Mouse (Mus musculus) kidney, adult 2 months (tissue): ENCODE data around the gene Usb1.

ENCODE experiments used
- CTCF ChIP-seq: fragments of 200-500 bp; conservative IDR thresholded peaks from 2 replicates; pipeline ENCODE4 v1.5.1; 2011; ENCODE audit warnings: low read depth, mild to moderate bottlenecking, control low read depth, low read length, moderate library complexity, mixed read lengths; ENCODE audit not compliant: insufficient read depth, insufficient read length
- POLR2A ChIP-seq: fragments of 200-500 bp; IDR thresholded peaks from one replicate; pipeline ENCODE4 v1.6.1; 2011; ENCODE audit warnings: low read depth, low read length, control low read depth

DNA sequence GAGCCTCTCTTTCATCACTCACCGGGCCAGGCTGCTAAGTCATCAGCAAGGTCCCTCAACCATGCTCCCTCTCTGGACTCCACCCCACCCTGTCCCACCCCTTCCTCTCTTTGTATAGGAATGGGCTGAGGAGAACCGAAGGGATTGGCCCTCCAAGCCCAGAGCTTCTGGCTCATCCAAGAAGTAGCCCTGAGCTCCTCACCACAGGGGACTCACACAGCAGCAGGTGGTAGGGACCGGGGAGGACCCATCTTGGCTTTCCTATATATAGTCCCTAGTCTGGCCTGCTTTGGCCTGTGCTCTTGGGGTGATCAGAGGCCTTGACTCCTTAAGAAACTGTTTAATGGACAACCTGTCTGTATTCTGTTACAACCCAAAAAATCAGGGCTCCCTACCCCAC lies 42.3 kb downstream of the Usb1 start:
- no peak for TF ChIP-seq CTCF
- no peak for TF ChIP-seq POLR2A
